Mouse (Mus musculus) G1E (cell line): Measurements from ENCODE around the gene B3gat3.

Experiments
- CTCF ChIP-seq: IDR thresholded peaks from 2 replicates; pipeline ENCODE4 v1.5.1; 2012; ENCODE audit warnings: low read depth, low read length, inconsistent platforms, mixed read lengths
- POLR2AphosphoS5 ChIP-seq: IDR thresholded peaks from 2 replicates; pipeline ENCODE4 v1.6.1; 2012; ENCODE audit warnings: low read depth, low read length, inconsistent platforms; ENCODE audit not compliant: insufficient replicate concordance

GRCm38 (mm10) chr19:8965075-8965474, 44.9 kb downstream of the B3gat3 start:
- TF ChIP-seq CTCF = no peak
- TF ChIP-seq POLR2AphosphoS5 = no peak
